Mouse (Mus musculus) common myeloid progenitor, adult 5-6 weeks (primary cell): Measurements from ENCODE around the gene Hspa14. TPM values are rescaled to one million over a fixed set of nuclear protein-coding genes. Genes with fewer than 3 reads are reported as not detected.

Experiments used
- ATAC-seq: replicated peaks from 2 replicates; pipeline ENCODE4 v1.8.0; 2016; ENCODE audit warnings: low read depth, mild to moderate bottlenecking, moderate TSS enrichment, inconsistent platforms; ENCODE audit not compliant: poor library complexity, severe bottlenecking
- total RNA-seq: library from RNA; stranded (forward); fragments of 200-1000, 187-1606 nt; gene quantifications from 2 replicates; pipeline ENCODE4 v1.2.3, GENCODE M21; 2017

The Hspa14 gene
- total RNA-seq, 1 experiment from 2014 or later, result 176 TPM

GRCm38 (mm10) chr2:3444206-3444605 lies 68.4 kb downstream of the Hspa14 start:
- ATAC-seq, result no peak

Other genes with a start within 250 kb of the Hspa14 start
- 38.6 and 41.7 TPM in 2 replicates for gene Nmt2, start 228.6 kb downstream of the Hspa14 start, total RNA-seq
- 8.6 and 15.4 TPM in 2 replicates for gene Rpp38, start 180.2 kb downstream of the Hspa14 start, total RNA-seq
- gene Acbd7, start 176.6 kb downstream of the Hspa14 start, total RNA-seq, result 1.7 TPM in 1 of 2 replicates, not detected in the other
- not detected in 2 replicates for gene Olah, start 115.6 kb downstream of the Hspa14 start, total RNA-seq
- not detected in 2 replicates for gene Meig1, start 90.2 kb downstream of the Hspa14 start, total RNA-seq
- gene Dclre1c, start 88.7 kb downstream of the Hspa14 start, total RNA-seq, result 9.1 and 17.7 TPM in 2 replicates
- 15.7 and 20.0 TPM in 2 replicates for gene Suv39h2, start 37.8 kb downstream of the Hspa14 start, total RNA-seq
- gene Gm45902, start within 50 bp of the Hspa14 start, total RNA-seq, result 12.2 and 15.4 TPM in 2 replicates
- 0.58 and 1.6 TPM in 2 replicates for gene Cdnf, start 216 bp upstream of the Hspa14 start, total RNA-seq
- 812 and 826 TPM in 2 replicates for gene Fam107b, start 57.7 kb upstream of the Hspa14 start, total RNA-seq